Mouse (Mus musculus) hindbrain, postnatal 0 days (tissue): ENCODE measurements around the gene Gpr12. TPM values are rescaled to one million over a fixed set of nuclear protein-coding genes. Genes with fewer than 3 reads are reported as not detected.
"Not testable (repeated sequence)": the region's sequence is repeated elsewhere in the genome, so short reads cannot be mapped to it uniquely, and the experiment has no call there.

Source experiments
- ATAC-seq: fragments of 200-750 bp; cut with Nextera tagmentation; 2 replicates; pipeline ENCODE4 v1.8.0; 2017; ENCODE audit warnings: mild to moderate bottlenecking, moderate TSS enrichment, moderate library complexity
- DNase-seq: peaks from one replicate; pipeline ENCODE4 v3.0.0-alpha.2; 2015; ENCODE audit warnings: low spot score
- H3K27ac ChIP-seq: fragments of 300-500 bp; sonication (generic); 2 replicates; pipeline ENCODE4 v1.5.1; 2014; ENCODE audit warnings: mild to moderate bottlenecking
- H3K27me3 ChIP-seq: fragments of 300-500 bp; sonication (generic); 2 replicates; pipeline ENCODE4 v1.6.1; 2014; ENCODE audit warnings: low read length, mixed read lengths; ENCODE audit not compliant: insufficient read depth
- H3K36me3 ChIP-seq: fragments of 300-500 bp; sonication (generic); 2 replicates; pipeline ENCODE4 v1.6.1; 2014; ENCODE audit warnings: low read length, mixed read lengths; ENCODE audit not compliant: insufficient read depth
- H3K4me1 ChIP-seq: fragments of 300-500 bp; sonication (generic); 2 replicates; pipeline ENCODE4 v1.6.1; 2014; ENCODE audit warnings: antibody characterized with exemption, low read length, mixed read lengths; ENCODE audit not compliant: insufficient read depth
- H3K4me2 ChIP-seq: fragments of 300-500 bp; sonication (generic); 2 replicates; pipeline ENCODE4 v1.6.1; 2014; ENCODE audit warnings: low read depth, mild to moderate bottlenecking, low read length, moderate library complexity, mixed read lengths
- H3K4me3 ChIP-seq: fragments of 300-500 bp; sonication (generic); 2 replicates; pipeline ENCODE4 v1.5.1; 2014; ENCODE audit warnings: low read length
- H3K9ac ChIP-seq: fragments of 300-500 bp; sonication (generic); replicated peaks from 2 replicates; pipeline ENCODE4 v1.6.1; 2014; ENCODE audit warnings: mild to moderate bottlenecking, low read length, moderate library complexity, mixed read lengths
- H3K9me3 ChIP-seq: fragments of 300-500 bp; sonication (generic); 2 replicates; pipeline ENCODE4 v1.6.1; 2016; ENCODE audit warnings: low read length, mixed read lengths
- CTCF ChIP-seq: IDR thresholded peaks from 2 replicates; pipeline ENCODE4 v1.5.1; 2016; ENCODE audit warnings: antibody characterized with exemption, control low read depth, low read depth
- WGBS: fragments of 180-500 bp; shearing (Covaris S2); extraction: QIAGEN DNeasy Blood & Tissue Kit; methylation state at CpG from one replicate; pipeline ENCODE4 v1.1.7; 2014; 5-methylcytosine and 5-hydroxymethylcytosine counted together
- polyA plus RNA-seq: library from polyadenylated mRNA; unstranded; fragments of >200 nt; fragmentation: Nextera tagmentation; extraction: Ambion mirVana; gene quantifications from 2 replicates; pipeline ENCODE4 v1.2.1, GENCODE M21; 2015
- total RNA-seq: library from RNA; depleted of rRNA; stranded (reverse); fragments of >200 nt; gene quantifications from 2 replicates; pipeline ENCODE4 v1.2.3, GENCODE M21; 2014

Gene Gpr12
- total and polyA plus RNA-seq, 2 experiments from 2014 or later = 18.9 to 38.6 TPM

DNA sequence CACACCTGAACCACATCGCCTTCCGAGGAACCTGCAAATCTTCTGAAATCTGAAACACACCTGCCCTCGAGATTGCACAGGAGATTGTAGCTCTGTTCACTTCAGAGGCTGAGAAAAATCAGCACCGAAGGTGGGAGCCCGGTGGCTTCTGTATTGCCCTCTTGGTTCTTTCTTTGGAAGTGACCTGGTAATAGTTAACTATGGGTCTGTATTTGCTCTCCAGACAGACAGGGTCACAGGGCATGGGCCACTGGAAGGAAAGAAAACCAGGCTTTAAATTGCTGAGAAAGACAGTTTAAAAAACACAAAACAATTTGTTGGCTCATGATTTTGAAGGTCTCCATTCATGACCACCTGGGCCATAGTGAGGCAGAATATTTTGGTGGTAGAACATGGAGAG lies 14.9 kb upstream of the Gpr12 start:
- H3K27me3 ChIP-seq = no peaks in the 10 kb centered on the region
- no peak overlapping the region for H3K4me2 ChIP-seq
- H3K9me3 ChIP-seq = no peaks in the 10 kb centered on the region
- no peak for TF ChIP-seq CTCF
- DNase-seq = no peak
- no peak overlapping the region for H3K9ac ChIP-seq
- no peak for ATAC-seq
- no peak overlapping the region for H3K27ac ChIP-seq
- no peaks in the 10 kb centered on the region for H3K4me1 ChIP-seq
- H3K4me3 ChIP-seq = no peak overlapping the region
- 74% methylated on average over 5 of the region's 5 CpGs for WGBS
- no peaks in the 10 kb centered on the region for H3K36me3 ChIP-seq

DNA sequence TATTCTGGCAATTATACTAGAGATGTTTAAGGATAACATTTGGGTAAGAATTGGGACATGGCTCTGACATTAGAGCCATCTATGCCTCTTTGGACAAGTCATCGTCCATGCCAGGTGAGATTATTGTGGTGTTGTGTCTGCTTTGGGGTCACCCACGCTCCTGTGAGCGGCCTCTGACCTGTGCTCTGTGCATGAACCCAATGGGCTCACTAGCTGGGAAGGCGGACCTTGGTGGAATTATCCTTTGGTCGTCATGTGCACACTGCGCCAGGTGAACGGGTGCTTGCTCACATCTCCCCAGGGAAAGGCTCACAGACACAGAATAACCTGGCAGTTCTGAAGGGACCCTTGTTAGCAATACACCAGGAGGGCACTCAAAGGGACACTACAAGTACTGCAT lies 14.2 kb upstream of the Gpr12 start:
- H3K36me3 ChIP-seq, H3K27me3 ChIP-seq, H3K4me1 ChIP-seq, H3K4me3 ChIP-seq, ATAC-seq, H3K9ac ChIP-seq, H3K4me2 ChIP-seq, H3K27ac ChIP-seq, DNase-seq, H3K9me3 ChIP-seq: not testable (repeated sequence)
- 83% methylated on average over 7 of the region's 7 CpGs for WGBS

DNA sequence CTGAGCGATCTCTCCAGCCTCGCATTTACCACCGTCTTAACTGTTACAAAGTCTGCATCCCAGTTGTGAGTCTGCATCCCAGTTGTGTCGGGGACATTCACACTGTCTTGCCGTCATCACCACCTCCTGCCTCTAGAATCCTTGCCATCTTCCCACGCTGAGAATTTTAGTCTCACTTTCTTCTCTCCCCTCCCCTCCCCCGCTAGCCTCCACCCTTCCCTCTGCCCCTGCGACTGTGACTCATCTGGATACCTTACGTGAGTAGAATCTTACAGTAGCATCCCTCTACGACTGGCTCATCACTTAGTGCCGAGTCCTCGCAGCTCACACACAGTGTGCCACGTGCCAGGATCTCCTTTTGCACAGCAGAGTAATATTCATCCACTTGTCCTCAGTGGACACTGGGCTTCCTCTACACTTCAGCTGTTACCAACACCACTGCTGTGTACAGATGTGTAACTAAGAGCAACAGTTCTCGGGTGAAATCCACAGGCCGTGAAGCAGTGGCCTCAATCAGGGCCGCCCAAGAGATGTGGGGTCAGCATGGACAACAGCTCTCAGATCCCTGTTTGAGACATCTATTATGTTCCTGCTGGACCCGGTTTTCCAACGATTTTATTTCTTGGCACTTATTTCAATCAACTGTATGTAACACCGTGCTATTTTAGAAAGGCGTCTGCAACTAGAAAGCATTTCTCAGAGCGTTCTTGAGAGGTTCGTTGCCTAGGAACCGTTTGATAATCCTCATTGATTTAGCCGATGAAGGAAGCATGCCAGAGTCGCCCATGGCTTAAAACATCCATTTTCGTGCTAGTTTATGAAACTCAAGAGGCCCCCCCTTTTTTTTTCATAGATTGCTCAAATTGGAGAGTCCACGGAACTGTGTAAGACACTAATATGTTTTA lies 13.4 kb upstream of the Gpr12 start:
- Histone ChIP-seq H3K4me1 (no peaks in the 10 kb centered on the region), H3K27ac (no peak overlapping the region), H3K36me3 (no peaks in the 10 kb centered on the region), H3K9ac (no peak overlapping the region), H3K27me3 (no peaks in the 10 kb centered on the region), H3K4me3 (no peak overlapping the region), H3K4me2 (no peak overlapping the region), H3K9me3 (no peaks in the 10 kb centered on the region)
- ATAC-seq = 0 out of 2 replicates have a peak, but pooled peaks have one; percentile 32
- 72% methylated on average over 27 of the region's 27 CpGs for WGBS
- peak; percentile 34 for DNase-seq
- no peak for TF ChIP-seq CTCF

DNA sequence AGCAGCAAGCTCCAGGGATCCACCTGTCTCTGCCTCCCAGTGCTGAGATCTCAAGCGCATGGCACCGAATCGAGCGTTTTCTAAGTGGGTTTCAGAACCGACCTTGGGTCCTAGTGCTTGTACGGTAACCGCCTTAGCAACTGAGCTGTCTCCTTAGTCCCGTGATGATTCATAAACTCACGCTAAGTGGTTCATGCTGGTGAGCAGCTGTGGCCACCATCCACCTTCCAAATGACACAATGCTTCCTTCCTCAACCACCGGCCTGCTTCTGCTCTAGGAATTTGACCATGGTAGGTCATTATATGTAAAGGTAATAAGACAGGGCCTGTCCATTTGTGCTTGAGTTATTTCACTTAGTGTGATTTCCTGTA lies 12.4 kb upstream of the Gpr12 start:
- DNase-seq (no peak), ATAC-seq (no peak)
- Histone ChIP-seq H3K4me3 (no peak overlapping the region), H3K4me2 (no peak overlapping the region), H3K27ac (no peak overlapping the region), H3K36me3 (no peaks in the 10 kb centered on the region), H3K9ac (no peak overlapping the region), H3K27me3 (no peaks in the 10 kb centered on the region), H3K9me3 (no peaks in the 10 kb centered on the region), H3K4me1 (no peaks in the 10 kb centered on the region)
- TF ChIP-seq CTCF = no peak
- WGBS = 92% methylated on average over 10 of the region's 10 CpGs

DNA sequence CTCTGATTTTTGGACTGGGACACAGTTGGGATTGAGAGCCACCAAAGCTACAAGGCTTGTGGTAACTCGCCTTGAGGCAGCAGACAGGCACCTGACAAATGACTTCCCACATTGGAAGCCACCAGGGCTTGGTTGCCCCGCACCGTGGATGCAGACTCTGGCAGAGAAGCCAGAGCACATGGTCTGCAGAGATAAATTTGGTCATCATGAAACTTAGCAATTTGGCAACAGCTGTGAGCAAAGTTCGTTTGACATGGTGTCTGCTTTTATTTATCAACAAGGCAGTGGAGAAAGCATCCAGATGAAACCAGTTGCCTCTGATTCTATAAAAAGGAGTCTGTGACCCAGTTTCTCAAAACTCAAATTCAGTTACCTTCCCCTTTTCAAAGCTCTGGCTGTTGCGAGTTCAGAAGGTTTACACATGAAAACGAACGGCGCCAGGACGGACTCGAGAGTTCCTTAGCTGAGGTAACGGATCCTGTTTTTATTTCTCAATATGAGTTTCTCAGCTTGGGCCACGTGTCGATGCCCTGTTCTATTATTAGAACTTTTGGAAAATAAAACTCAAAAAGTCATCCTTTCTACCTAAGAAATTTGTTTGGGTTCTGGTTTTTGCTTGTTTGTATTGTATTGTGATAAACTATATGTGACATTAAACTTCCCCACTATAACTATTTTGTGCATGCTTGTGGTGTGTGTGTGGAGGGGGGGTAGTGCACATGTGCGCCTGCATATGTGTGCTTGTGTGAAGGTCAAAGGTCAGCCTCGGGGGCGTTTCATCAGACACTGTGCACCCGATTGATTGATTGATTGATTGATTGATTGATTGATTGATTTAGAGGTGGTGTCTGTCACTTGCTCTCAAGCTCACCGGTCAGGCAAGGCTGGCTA lies 11.8 kb upstream of the Gpr12 start:
- no peak for ATAC-seq
- no peak overlapping the region for H3K27ac ChIP-seq

DNA sequence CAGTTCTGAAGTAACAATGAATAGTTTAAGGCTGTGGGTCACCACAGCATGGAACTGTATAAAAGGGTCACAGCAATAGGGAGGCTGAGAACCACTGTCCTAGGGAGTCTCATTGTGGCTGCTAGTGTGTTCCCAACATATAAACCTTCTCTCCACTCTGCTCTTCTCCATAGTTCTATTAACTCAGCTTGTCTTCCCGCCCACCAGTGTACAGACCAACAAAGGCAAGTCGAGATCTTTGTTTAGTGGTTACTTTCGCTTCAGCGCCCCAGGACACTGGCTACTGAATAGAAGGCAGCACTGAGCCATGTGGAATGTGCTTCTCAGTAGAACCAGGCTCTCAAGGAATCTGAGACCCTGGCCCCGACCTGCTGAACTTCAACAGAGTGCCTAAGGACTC lies 7.5 kb upstream of the Gpr12 start:
- no peak overlapping the region for H3K27ac ChIP-seq
- WGBS = 22% methylated on average over 5 of the region's 5 CpGs
- DNase-seq (no peak), ATAC-seq (0 out of 2 replicates have a peak, but pooled peaks have one; percentile 43)
- no peaks in the 10 kb centered on the region for H3K36me3 ChIP-seq
- H3K4me3 ChIP-seq = no peak overlapping the region
- no peaks in the 10 kb centered on the region for H3K9me3 ChIP-seq
- H3K4me1 ChIP-seq = no peaks in the 10 kb centered on the region
- H3K4me2 ChIP-seq = no peak overlapping the region
- TF ChIP-seq CTCF = no peak
- H3K27me3 ChIP-seq = no peaks in the 10 kb centered on the region; the same call in 1 of the 2 replicates
- H3K9ac ChIP-seq = no peak overlapping the region

More for the DNA sequence above, 11.8 kb upstream of the Gpr12 start:
- WGBS = 78% methylated on average over 18 of the region's 18 CpGs
- no peaks in the 10 kb centered on the region for H3K36me3 ChIP-seq
- no peak overlapping the region for H3K9ac ChIP-seq
- TF ChIP-seq CTCF = no peak
- no peak for DNase-seq
- H3K4me3 ChIP-seq = no peak overlapping the region
- H3K27me3 ChIP-seq = no peaks in the 10 kb centered on the region; the same call in 1 of the 2 replicates
- no peaks in the 10 kb centered on the region for H3K4me1 ChIP-seq
- H3K4me2 ChIP-seq = no peak overlapping the region
- H3K9me3 ChIP-seq = no peaks in the 10 kb centered on the region
